Mouse (Mus musculus) heart, postnatal 0 days (tissue): Measurements from ENCODE around the gene Ubiad1.

Source experiments
- CTCF ChIP-seq: IDR thresholded peaks from 2 replicates; pipeline ENCODE4 v1.5.1; 2016; ENCODE audit warnings: antibody characterized with exemption, control low read depth, low read depth
- EP300 ChIP-seq: IDR thresholded peaks from 2 replicates; pipeline ENCODE4 v1.6.1; 2016; ENCODE audit warnings: antibody characterized with exemption, low read depth

DNA sequence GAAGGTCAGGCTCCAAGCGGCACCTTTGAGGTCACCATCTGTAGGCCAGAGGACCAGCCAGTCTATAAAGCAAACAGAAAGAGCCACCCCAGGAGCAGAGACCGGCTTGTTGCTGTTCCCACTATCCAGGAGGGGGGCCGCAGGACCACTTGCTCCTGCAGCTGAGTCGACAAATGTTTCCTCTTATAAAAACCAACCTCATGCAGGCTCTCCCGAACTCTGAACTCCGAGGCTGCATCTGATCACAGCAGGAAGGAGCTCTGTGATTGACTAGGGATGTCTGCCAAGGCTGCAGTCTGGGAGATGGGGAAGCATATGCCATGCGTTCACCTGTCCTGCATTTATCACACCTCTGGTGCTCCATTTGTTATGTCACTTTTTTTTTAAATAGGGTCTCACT lies 49.4 kb downstream of the Ubiad1 start:
- TF ChIP-seq CTCF (no peak), EP300 (no peak)
